Mouse (Mus musculus): ENCODE measurements around the gene Usp22. TPM values are rescaled to one million over a fixed set of nuclear protein-coding genes. Genes with fewer than 3 reads are reported as not detected.

Gene Usp22
- total RNA-seq (2021): 10 to 100 TPM; 55.1 to 57.6 TPM

- intact Hi-C loops (cut with DNase I): no loop called here
- peak; percentile 100 for DNase-seq
Measured at GRCm38 (mm10) chr11:61174821-61175658, at the start of gene Usp22. Gene Usp22 (minus strand): TSS chr11:61175055.

GRCm38 (mm10) chr11:61224234-61224744 is 49.4 kb upstream of the Usp22 start:
- intact Hi-C loops (cut with DNase I): no loop called here
- DNase-seq: no peak

- no peak for DNase-seq
- intact Hi-C loops (cut with DNase I): no loop called here
Measured at GRCm38 (mm10) chr11:61222971-61223745, 48.3 kb upstream of the Usp22 start.

- intact Hi-C loops (cut with DNase I): no loop called here
- no peak for DNase-seq
Measured at GRCm38 (mm10) chr11:61222007-61222406, 47.2 kb upstream of the Usp22 start.

- DNase-seq: peak in 1 of 2 experiments; percentile 19
- intact Hi-C loops (cut with DNase I): no loop called here
Measured at GRCm38 (mm10) chr11:61220156-61220881, 45.5 kb upstream of the Usp22 start.

DNA sequence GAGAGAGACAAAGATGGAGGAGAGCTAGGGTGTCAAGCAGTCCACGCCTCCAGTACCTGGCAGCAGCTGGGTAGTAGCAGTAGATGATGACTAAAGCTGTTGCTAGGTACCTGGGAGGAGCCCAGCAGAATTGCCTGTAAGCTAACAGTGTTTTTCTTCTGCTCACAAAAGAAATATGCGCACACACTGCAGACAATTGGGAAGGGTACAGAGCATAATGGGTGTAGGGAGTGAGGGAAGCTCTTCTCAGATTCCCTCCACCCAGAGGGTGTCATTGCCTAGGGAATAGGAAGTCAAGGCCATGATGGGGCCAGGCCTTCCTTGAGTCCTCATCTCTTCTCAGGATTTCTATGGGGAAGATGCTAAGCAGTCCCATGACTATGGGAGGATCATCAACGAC is 41.1 kb upstream of the Usp22 start:
- intact Hi-C loops (cut with DNase I): no loop called here
- no peak for DNase-seq

DNA sequence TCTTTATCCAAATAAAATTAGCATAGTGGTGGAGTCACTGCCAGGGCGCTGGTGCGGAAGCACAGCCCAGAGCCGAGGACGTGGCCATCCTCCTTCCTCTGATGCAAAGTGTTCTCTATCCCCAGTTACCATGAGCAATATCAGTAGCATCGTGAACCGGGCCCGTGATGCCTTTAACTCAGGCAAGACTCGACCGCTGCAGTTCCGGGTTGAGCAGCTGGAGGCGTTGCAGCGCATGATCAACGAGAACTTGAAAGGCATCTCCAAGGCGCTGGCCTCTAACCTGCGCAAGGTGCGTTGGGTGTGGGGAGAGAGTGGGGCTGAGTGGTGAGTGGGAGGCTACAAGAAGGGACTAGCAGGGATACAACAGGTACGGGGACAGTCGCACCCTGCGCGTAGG is 37.2 kb upstream of the Usp22 start:
- intact Hi-C loops (cut with DNase I): no loop called here
- no peak for DNase-seq

GRCm38 (mm10) chr11:61208316-61208715 is 33.5 kb upstream of the Usp22 start:
- intact Hi-C loops (cut with DNase I): no loop called here
- no peak for DNase-seq

GRCm38 (mm10) chr11:61207487-61208246 is 32.8 kb upstream of the Usp22 start, which contains the start of gene Aldh3a1:
Gene Aldh3a1 (plus strand): TSS chr11:61207537.
- peak in 1 of 2 experiments; percentile 42 for DNase-seq
- intact Hi-C loops (cut with DNase I): no loop called here

GRCm38 (mm10) chr11:61206136-61206535 is 31.3 kb upstream of the Usp22 start:
- intact Hi-C loops (cut with DNase I): no loop called here
- no peak for DNase-seq

- intact Hi-C loops (cut with DNase I): no loop called here
- peak; percentile 28 to 35 for DNase-seq
Measured at GRCm38 (mm10) chr11:61205167-61205950, 30.5 kb upstream of the Usp22 start.

DNA sequence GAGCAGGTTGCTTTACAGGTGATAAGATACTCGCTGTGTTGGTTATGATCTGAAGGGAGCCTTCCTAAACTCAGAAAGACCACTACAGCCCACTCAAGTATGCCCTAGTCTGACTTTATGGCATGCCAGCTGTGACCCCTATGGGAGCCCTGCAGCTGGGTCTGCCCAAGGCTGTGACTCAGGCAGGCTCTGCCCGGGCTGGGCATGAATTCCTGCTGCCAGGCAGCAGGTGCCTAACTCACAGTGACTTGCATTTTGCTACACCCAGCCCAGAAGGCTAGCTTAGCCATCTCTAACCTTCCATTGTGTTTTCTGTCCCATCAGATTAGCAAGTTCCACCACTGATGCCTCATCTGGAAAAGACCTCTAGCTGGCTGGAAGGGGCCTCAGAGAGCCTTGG is 28.0 kb upstream of the Usp22 start:
- DNase-seq: no peak
- intact Hi-C loops (cut with DNase I): no loop called here

- no peak for DNase-seq
- intact Hi-C loops (cut with DNase I): no loop called here
Measured at GRCm38 (mm10) chr11:61202186-61202585, 27.3 kb upstream of the Usp22 start.

DNA sequence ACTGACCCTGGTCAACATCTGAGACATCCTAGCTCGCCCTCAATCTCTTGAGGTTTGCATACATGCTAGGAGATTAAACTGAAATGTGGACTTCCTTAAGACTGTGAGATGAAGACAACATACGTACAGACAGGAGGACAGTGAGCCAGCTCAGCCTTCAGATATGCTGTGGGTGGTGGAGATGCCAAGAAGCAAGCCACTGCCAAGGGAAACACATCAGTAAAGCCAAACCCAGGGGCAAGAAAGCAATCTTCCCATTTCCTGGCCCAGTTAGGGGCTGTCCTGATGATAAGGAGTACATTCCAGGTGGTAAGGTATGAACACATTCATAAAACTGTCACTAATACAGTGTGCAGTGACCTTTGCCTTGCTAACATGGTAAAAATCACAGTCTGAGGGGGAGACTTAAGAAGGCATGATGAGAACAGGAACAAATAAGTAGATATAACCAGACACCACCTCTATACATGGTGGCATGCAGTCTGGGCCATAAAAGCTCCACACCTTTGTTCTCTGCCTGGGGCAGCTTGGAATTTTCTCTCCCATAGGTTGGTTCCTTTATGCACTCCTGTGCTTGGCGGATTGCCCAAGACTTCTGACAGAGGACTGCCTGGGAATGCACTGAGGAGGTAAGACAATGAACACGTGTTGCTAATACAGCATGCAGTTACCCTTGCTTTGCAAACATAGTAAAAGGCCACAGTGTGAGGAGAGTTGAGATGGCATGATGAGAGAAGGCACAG is 24.9 kb upstream of the Usp22 start:
- intact Hi-C loops (cut with DNase I): loop anchor here (10.0 kb wide), 1 partner anchor 305 kb away; the partner anchor contains the start of gene B9d1
- DNase-seq: no peak

DNA sequence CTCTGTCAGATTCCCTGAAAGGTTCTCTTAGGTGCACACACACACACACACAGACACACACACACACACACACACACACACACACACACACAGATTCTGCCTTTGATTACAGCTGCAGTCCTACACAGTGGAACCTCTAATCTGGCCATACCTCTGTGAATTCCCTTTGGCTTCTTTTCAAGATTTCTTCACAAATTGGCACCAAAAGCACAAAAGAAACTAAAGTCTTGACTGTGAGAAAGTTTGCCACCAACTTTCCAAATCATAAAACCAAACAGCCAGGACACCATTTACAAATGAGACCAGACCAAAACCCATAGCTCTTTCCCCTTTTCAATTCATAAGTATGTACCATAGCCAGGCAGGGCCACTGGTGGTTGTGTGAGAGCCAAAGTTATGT is 23.1 kb upstream of the Usp22 start:
- no peak for DNase-seq
- intact Hi-C loops (cut with DNase I): loop anchor here (10.0 kb wide), 1 partner anchor 307 kb away; the partner anchor contains the start of gene B9d1

GRCm38 (mm10) chr11:61196616-61197353 is 21.9 kb upstream of the Usp22 start:
- intact Hi-C loops (cut with DNase I): loop anchor here (10.0 kb wide), 1 partner anchor 308 kb away; the partner anchor contains the start of gene B9d1
- DNase-seq: no peak

- intact Hi-C loops (cut with DNase I): loop anchor here (1.0 to 10.0 kb wide), 5 partner anchors 37 to 311 kb away; partner anchors contain the start of gene B9d1
- DNase-seq: peak; percentile 85 to 92
Measured at GRCm38 (mm10) chr11:61193392-61193791, 18.5 kb upstream of the Usp22 start.
